Mouse (Mus musculus): ENCODE results near the gene Armc7. TPM values are rescaled to one million over a fixed set of nuclear protein-coding genes. Genes with fewer than 3 reads are reported as not detected.
A peak's percentile ranks its signal among the peaks of the same experiment; 100 is the strongest.
"Not testable (repeated sequence)": the region's sequence is repeated elsewhere in the genome, so short reads cannot be mapped to it uniquely, and the experiment has no call there.

The Armc7 gene
- polyA plus RNA-seq, 1 experiment from 2014 or later: 10.7 TPM

DNA sequence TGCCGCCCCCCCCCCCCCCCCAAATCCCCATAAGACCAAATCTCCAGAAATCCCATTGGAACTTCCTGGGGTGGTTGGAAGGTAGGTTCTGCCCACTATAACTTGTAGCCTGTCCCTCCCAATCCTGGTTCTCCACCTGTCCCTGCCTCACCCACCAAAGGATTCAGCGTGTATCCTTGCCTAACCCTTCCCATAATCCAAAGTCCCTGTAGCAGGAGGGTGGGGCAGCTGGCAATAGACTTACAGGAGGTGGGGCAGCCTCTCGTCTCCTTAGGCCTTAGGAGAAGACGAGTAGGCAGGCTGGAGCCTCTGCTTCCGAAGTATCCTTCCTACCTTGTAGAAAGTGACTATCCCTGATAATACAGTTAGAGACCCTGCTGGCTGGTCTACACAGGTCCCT lies 19.3 kb upstream of the Armc7 start:
- Histone ChIP-seq H3K27ac (no peak overlapping the region), H3K9ac (no peak overlapping the region), H3K9me3 (no peaks in the 10 kb centered on the region), H3K4me2 (replicated peaks) (no peak overlapping the region), H3K27me3 (no peaks in the 10 kb centered on the region), H3K4me3 (no peak overlapping the region), H3K36me3 (no peaks in the 10 kb centered on the region), H3K4me1 (no peaks in the 10 kb centered on the region)
- WGBS: 83% methylated on average over 5 of the region's 5 CpGs
- ATAC-seq (ENCODE audit: insufficient number of reproducible peaks, insufficient read depth, low FRiP score, low TSS enrichment): no peak

DNA sequence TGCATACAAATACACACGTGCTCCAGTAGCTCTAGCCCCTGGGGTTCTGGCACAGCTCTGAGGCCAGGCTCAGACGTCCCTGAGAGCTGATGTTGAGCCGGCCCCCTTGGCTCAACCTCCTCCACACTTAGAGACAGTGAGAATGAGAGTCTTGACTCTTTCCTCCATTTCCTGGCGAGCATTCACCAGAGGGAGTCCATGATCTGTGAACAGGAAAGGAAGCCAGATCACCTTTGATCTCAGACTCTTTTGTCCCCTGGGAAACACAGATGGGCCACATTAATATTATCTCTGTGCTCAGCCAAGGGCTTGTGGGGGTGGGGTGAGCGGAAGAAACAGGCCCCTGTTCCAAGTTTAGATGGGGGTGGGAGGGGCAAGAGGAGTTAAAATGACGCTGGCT lies 18.1 kb upstream of the Armc7 start:
- no peak overlapping the region for H3K9ac ChIP-seq
- no peaks in the 10 kb centered on the region for H3K9me3 ChIP-seq
- no peak overlapping the region for H3K4me2 ChIP-seq (replicated peaks)
- ATAC-seq (ENCODE audit: insufficient number of reproducible peaks, insufficient read depth, low FRiP score, low TSS enrichment): no peak
- H3K36me3 ChIP-seq: no peaks in the 10 kb centered on the region
- H3K27me3 ChIP-seq: no peaks in the 10 kb centered on the region
- H3K4me1 ChIP-seq: no peaks in the 10 kb centered on the region
- no peak overlapping the region for H3K4me3 ChIP-seq
- WGBS: 19% methylated on average over 6 of the region's 6 CpGs
- no peak overlapping the region for H3K27ac ChIP-seq

DNA sequence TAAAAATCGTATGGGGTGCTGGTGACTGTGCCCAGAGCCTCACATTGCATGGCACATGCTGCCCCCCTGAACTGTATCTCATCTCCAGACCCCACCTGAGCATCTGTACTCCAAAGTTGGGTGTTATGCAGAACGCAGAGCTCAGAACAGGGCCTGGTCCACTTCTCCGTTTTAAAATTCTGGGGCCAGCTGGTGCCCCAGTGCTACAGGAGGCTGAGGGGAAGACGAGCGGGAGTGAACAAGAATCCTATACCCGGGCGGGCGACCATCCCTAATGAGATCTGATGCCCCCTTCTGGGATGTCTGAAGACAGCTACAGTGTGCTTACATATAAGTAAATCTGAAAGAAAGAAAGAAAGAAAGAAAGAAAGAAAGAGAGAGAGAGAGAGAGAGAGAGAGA lies 14.5 kb upstream of the Armc7 start:
- H3K27me3 ChIP-seq: no peaks in the 10 kb centered on the region
- WGBS: 23% methylated on average over 8 of the region's 8 CpGs
- ATAC-seq (ENCODE audit: insufficient number of reproducible peaks, insufficient read depth, low FRiP score, low TSS enrichment): no peak
- no peak overlapping the region for H3K9ac ChIP-seq
- H3K4me2 ChIP-seq (replicated peaks): no peak overlapping the region
- no peaks in the 10 kb centered on the region for H3K36me3 ChIP-seq
- no peaks in the 10 kb centered on the region for H3K9me3 ChIP-seq
- no peak overlapping the region for H3K4me3 ChIP-seq
- H3K27ac ChIP-seq: no peak overlapping the region
- no peaks in the 10 kb centered on the region for H3K4me1 ChIP-seq

DNA sequence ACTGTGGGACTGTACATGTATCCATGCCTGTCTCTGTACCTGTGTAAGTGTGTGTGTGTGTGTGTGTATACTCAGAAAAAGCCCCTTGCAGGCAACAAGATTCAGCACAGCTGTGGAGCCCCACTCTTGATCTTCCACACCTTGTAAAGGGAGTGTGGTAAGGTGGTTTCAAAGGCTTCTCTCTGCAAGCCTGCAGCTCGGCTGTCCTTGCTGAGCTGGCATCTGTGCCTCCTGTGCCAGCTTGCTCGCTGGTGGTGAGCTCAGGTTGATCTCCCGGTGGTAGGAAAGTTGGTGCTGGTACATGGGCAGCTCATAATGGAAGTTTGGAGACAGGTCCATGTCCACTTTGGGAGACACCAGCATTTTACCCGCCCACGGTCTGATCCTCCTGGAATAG lies 13.6 kb upstream of the Armc7 start:
- no peaks in the 10 kb centered on the region for H3K36me3 ChIP-seq
- H3K4me1 ChIP-seq: peaks cover 3% of the 10 kb centered on the region; the same call in 1 of the 2 replicates
- no peaks in the 10 kb centered on the region for H3K9me3 ChIP-seq
- H3K27ac ChIP-seq: no peak overlapping the region
- WGBS: 81% methylated on average over 5 of the region's 5 CpGs
- H3K9ac ChIP-seq: no peak overlapping the region
- no peak overlapping the region for H3K4me3 ChIP-seq
- no peaks in the 10 kb centered on the region for H3K27me3 ChIP-seq
- no peak for ATAC-seq (ENCODE audit: insufficient number of reproducible peaks, insufficient read depth, low FRiP score, low TSS enrichment)
- no peak overlapping the region for H3K4me2 ChIP-seq (replicated peaks)

DNA sequence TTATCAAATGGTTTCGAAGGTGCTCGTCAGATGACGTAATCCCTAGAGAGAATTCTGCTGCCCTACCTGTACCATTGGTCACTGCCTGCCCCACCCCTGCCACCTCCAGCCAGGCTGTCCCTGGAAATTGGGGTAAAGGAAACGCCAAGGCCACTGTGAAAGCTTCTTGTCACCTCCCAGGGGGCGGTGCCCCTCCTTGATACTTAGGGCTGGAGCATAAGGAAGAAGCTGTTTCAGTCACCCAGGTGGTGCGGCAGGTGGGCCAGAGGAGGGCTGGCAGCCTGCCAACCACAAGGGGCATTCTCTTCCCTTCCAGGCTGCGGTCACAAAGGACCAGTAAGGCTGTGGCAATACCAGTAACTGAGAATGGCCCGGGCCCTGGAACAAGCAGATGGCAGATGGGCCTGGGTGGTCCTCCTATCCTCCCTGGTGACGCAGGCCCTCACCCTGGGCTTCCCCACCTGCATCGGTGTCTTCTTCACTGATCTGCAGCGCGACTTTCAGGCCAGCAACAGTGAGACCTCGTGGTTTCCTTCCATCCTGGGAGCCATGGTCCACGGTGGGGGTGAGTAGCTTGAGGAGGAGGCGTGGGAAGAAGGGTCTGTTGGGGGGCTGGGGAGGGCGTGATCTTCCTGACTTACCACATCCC lies 13.1 kb upstream of the Armc7 start, which contains the start of gene Slc16a5:
Gene Slc16a5, plus strand, starts transcription at position 232 of the 649 bp plus-strand sequence.
- WGBS: 73% methylated on average over 16 of the region's 16 CpGs
- no peak within 1 kb of the TSS for H3K9ac ChIP-seq
- H3K9me3 ChIP-seq: no peaks in the 10 kb centered on the region
- no peak within 1 kb of the TSS for H3K27ac ChIP-seq
- H3K4me2 ChIP-seq (replicated peaks): no peak within 1 kb of the TSS
- H3K36me3 ChIP-seq: no peaks in the 10 kb centered on the region
- H3K4me1 ChIP-seq: peaks cover 8% of the 10 kb centered on the region
- no peak for ATAC-seq (ENCODE audit: insufficient number of reproducible peaks, insufficient read depth, low FRiP score, low TSS enrichment)
- H3K4me3 ChIP-seq: no peak within 1 kb of the TSS
- no peaks in the 10 kb centered on the region for H3K27me3 ChIP-seq

GRCm38 (mm10) chr11:115463397-115463796 lies 12.1 kb upstream of the Armc7 start:
- no peak overlapping the region for H3K4me3 ChIP-seq
- H3K9ac ChIP-seq: no peak overlapping the region
- no peaks in the 10 kb centered on the region for H3K36me3 ChIP-seq
- no peak overlapping the region for H3K27ac ChIP-seq
- ATAC-seq (ENCODE audit: insufficient number of reproducible peaks, insufficient read depth, low FRiP score, low TSS enrichment): no peak
- H3K27me3 ChIP-seq: no peaks in the 10 kb centered on the region
- H3K9me3 ChIP-seq: no peaks in the 10 kb centered on the region
- H3K4me1 ChIP-seq: peaks cover 13% of the 10 kb centered on the region
- 73% methylated on average over 11 of the region's 11 CpGs for WGBS
- no peak overlapping the region for H3K4me2 ChIP-seq (replicated peaks)

DNA sequence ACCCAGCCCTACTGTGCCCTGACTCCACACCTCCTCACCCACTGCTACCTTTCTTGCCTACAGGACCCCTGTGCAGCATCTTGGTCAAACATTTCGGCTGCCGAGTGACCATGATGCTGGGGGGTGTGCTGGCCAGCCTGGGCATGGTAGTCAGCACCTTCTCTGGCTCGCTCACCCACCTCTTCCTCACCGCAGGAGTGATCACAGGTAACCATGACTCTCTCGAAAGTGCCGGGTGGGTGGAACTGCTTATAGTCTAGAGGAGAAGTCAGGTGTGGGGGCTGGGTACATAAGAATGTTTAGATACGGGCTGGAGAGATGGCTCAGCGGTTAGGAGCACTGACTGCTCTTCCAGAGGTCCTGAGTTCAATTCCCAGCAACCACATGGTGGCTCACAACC lies 10.6 kb upstream of the Armc7 start:
- H3K4me1 ChIP-seq: peaks cover 13% of the 10 kb centered on the region
- no peak for ATAC-seq (ENCODE audit: insufficient number of reproducible peaks, insufficient read depth, low FRiP score, low TSS enrichment)
- H3K9me3 ChIP-seq: no peaks in the 10 kb centered on the region
- no peak overlapping the region for H3K4me2 ChIP-seq (replicated peaks)
- no peak overlapping the region for H3K4me3 ChIP-seq
- H3K9ac ChIP-seq: no peak overlapping the region
- WGBS: 87% methylated on average over 8 of the region's 8 CpGs
- H3K27ac ChIP-seq: no peak overlapping the region
- no peaks in the 10 kb centered on the region for H3K27me3 ChIP-seq
- H3K36me3 ChIP-seq: no peaks in the 10 kb centered on the region

- peak; percentile 22; the same call in 1 of the 2 replicates for ATAC-seq (ENCODE audit: insufficient number of reproducible peaks, insufficient read depth, low FRiP score, low TSS enrichment)
- Histone ChIP-seq H3K4me2 (replicated peaks) (peak overlapping the region; percentile 6; the same call in 1 of the 2 replicates), H3K36me3 (no peaks in the 10 kb centered on the region), H3K4me3 (no peak overlapping the region), H3K9ac (no peak overlapping the region), H3K27ac (peak overlapping the region; percentile 68), H3K9me3 (no peaks in the 10 kb centered on the region), H3K27me3 (no peaks in the 10 kb centered on the region), H3K4me1 (peaks cover 13% of the 10 kb centered on the region)
- WGBS: 13% methylated on average over 4 of the region's 4 CpGs
These were observed 8.2 kb upstream of the Armc7 start for GRCm38 (mm10) chr11:115467217-115467618.

GRCm38 (mm10) chr11:115472183-115472582 lies 3.3 kb upstream of the Armc7 start:
- no peak for ATAC-seq (ENCODE audit: insufficient number of reproducible peaks, insufficient read depth, low FRiP score, low TSS enrichment)
- Histone ChIP-seq H3K4me3 (no peak overlapping the region), H3K4me2 (replicated peaks) (no peak overlapping the region), H3K9me3 (no peaks in the 10 kb centered on the region), H3K4me1 (peaks cover 38% of the 10 kb centered on the region), H3K9ac (no peak overlapping the region), H3K36me3 (no peaks in the 10 kb centered on the region), H3K27ac (no peak overlapping the region), H3K27me3 (no peaks in the 10 kb centered on the region)
- WGBS: 81% methylated on average over 7 of the region's 7 CpGs

DNA sequence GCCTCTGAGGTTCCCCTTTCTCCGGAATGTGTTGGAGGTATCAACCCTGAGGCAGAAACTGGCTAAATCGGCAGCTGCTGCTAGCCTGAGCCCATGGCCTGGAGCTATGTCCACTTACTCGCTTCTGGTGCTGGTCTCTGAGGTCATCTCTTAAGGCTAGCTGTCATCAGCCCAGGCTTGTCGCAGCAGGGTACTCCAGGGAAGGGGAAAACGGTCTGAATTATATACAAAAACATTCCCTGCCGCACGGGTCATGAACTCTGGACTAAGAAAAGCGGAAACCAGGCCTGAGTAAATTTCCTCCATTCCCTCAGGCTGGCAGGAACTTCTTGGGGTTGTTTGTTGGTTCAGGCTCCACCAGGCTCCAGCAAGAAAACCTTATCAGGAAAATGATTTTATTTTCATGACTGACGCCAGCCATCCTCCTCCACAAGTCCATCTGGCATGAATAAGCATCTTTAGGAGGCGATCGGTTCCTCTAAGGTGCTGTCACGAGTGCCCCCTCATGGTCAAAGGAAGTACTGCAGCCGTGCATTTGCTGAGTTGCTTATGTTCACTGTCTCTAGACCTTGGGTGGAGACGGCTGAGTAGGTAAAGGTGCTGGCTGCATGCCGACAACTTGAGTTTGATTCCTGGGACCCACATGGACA lies 1.7 kb upstream of the Armc7 start:
- Histone ChIP-seq H3K4me3 (0 out of 2 replicates have a peak overlapping the region, but pooled peaks have one; percentile 9), H3K36me3 (no peaks in the 10 kb centered on the region), H3K27ac (peak overlapping the region; percentile 50), H3K4me1 (peaks cover 31% of the 10 kb centered on the region), H3K4me2 (replicated peaks) (peak overlapping the region; percentile 21), H3K27me3 (no peaks in the 10 kb centered on the region), H3K9me3 (no peaks in the 10 kb centered on the region), H3K9ac (peak overlapping the region; percentile 29; the same call in 1 of the 2 replicates)
- 7% methylated on average over 15 of the region's 15 CpGs for WGBS
- ATAC-seq (ENCODE audit: insufficient number of reproducible peaks, insufficient read depth, low FRiP score, low TSS enrichment): no peak; the same call in 1 of the 2 replicates

- Histone ChIP-seq H3K36me3 (no peaks in the 10 kb centered on the region; the same call in 1 of the 2 replicates), H3K27me3 (no peaks in the 10 kb centered on the region), H3K4me1 (peaks cover 31% of the 10 kb centered on the region), H3K27ac (peak overlapping the region; percentile 74), H3K9ac (peak overlapping the region; percentile 73), H3K9me3 (no peaks in the 10 kb centered on the region), H3K4me3 (peak overlapping the region; percentile 85), H3K4me2 (replicated peaks) (peak overlapping the region; percentile 92)
- WGBS: 3% methylated on average over 28 of the region's 28 CpGs
- ATAC-seq (ENCODE audit: insufficient number of reproducible peaks, insufficient read depth, low FRiP score, low TSS enrichment): peak; percentile 42; the same call in 1 of the 2 replicates
These were observed 331 bp downstream of the Armc7 start for GRCm38 (mm10) chr11:115475758-115476237.

DNA sequence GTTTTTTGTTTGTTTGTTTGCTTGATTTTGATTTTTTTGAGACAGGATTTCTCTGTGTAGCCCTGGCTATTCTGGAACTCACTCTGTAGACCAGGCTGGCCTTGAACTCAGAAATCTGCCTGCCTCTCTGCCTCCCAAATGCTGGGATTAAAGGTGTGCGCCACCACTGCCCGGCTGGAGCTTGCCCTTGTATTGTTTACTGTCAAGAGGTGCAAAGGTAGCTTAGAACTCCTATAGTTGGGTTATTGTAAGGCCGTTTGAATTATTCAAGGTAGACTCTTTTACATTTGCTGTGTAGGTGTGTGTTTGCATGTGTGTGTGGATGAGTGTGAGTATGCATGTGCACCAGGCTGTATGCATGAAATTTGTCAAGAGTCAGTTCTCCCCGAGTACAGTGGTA lies 1.2 kb downstream of the Armc7 start:
- H3K4me2 ChIP-seq (replicated peaks): peak overlapping the region; percentile 92

More for the DNA sequence above, 1.2 kb downstream of the Armc7 start:
- H3K36me3 ChIP-seq; ATAC-seq (ENCODE audit: insufficient number of reproducible peaks, insufficient read depth, low FRiP score, low TSS enrichment); H3K9me3 ChIP-seq; H3K27me3 ChIP-seq; H3K27ac ChIP-seq: not testable (repeated sequence)
- 81% methylated on average over 4 of the region's 4 CpGs for WGBS
- 0 out of 2 replicates have a peak overlapping the region, but pooled peaks have one; percentile 73 for H3K9ac ChIP-seq
- H3K4me1 ChIP-seq: peaks cover 31% of the 10 kb centered on the region
- peak overlapping the region; percentile 85 for H3K4me3 ChIP-seq
